Mouse (Mus musculus) stomach, postnatal 0 days (tissue): Measurements from ENCODE around the gene U2af1l4.

Source experiments
- CTCF ChIP-seq: IDR thresholded peaks from 2 replicates; pipeline ENCODE4 v1.5.1; 2016; ENCODE audit warnings: antibody characterized with exemption, low read depth, mild to moderate bottlenecking, moderate library complexity
- EP300 ChIP-seq: optimal IDR thresholded peaks from 2 replicates; pipeline ENCODE3; 2016; ENCODE audit warnings: antibody characterized with exemption

- TF ChIP-seq CTCF (no peak), EP300 (no peak)
These were observed 36.8 kb downstream of the U2af1l4 start for GRCm38 (mm10) chr7:30599933-30600353.
